Mouse (Mus musculus) heart, embryonic 10.5 days (tissue): ENCODE measurements around the gene Wfdc6a. TPM values are rescaled to one million over a fixed set of nuclear protein-coding genes. Genes with fewer than 3 reads are reported as not detected.
A peak's percentile ranks its signal among the peaks of the same experiment; 100 is the strongest.
"Not testable (repeated sequence)": the region's sequence is repeated elsewhere in the genome, so short reads cannot be mapped to it uniquely, and the experiment has no call there.

Experiments
- DNase-seq: peaks from one replicate; pipeline ENCODE4 v3.0.0-alpha.2; 2017; ENCODE audit warnings: low spot score
- H3K27ac ChIP-seq: fragments of 300-500 bp; sonication (generic); 2 replicates; pipeline ENCODE4 v1.5.1; 2016; ENCODE audit warnings: mild to moderate bottlenecking
- H3K27me3 ChIP-seq: fragments of 300-500 bp; sonication (generic); 2 replicates; pipeline ENCODE4 v1.6.1; 2016; ENCODE audit warnings: mild to moderate bottlenecking; ENCODE audit not compliant: poor library complexity, insufficient read depth, severe bottlenecking
- H3K36me3 ChIP-seq: fragments of 300-500 bp; sonication (generic); 2 replicates; pipeline ENCODE4 v1.6.1; 2016; ENCODE audit warnings: mild to moderate bottlenecking, moderate library complexity
- H3K4me1 ChIP-seq: fragments of 300-500 bp; sonication (generic); 2 replicates; pipeline ENCODE4 v1.6.1; 2016; ENCODE audit warnings: mild to moderate bottlenecking
- H3K4me3 ChIP-seq: fragments of 300-500 bp; sonication (generic); 2 replicates; pipeline ENCODE4 v1.5.1; 2016; ENCODE audit warnings: mild to moderate bottlenecking, moderate library complexity
- H3K9me3 ChIP-seq: fragments of 300-500 bp; sonication (generic); 2 replicates; pipeline ENCODE4 v1.6.1; 2016; ENCODE audit warnings: mild to moderate bottlenecking, moderate library complexity
- WGBS: fragments of 180-500 bp; shearing (Covaris S2); methylation state at CpG from one replicate; pipeline ENCODE4 v1.1.7; 2016; 5-methylcytosine and 5-hydroxymethylcytosine counted together
- polyA plus RNA-seq: library from polyadenylated mRNA; unstranded; fragments of >200 nt; fragmentation: Nextera tagmentation; extraction: Ambion mirVana; gene quantifications from 2 replicates; pipeline ENCODE4 v1.2.1, GENCODE M21; 2016

Wfdc6a gene
- not detected in 2 replicates for polyA plus RNA-seq

DNA sequence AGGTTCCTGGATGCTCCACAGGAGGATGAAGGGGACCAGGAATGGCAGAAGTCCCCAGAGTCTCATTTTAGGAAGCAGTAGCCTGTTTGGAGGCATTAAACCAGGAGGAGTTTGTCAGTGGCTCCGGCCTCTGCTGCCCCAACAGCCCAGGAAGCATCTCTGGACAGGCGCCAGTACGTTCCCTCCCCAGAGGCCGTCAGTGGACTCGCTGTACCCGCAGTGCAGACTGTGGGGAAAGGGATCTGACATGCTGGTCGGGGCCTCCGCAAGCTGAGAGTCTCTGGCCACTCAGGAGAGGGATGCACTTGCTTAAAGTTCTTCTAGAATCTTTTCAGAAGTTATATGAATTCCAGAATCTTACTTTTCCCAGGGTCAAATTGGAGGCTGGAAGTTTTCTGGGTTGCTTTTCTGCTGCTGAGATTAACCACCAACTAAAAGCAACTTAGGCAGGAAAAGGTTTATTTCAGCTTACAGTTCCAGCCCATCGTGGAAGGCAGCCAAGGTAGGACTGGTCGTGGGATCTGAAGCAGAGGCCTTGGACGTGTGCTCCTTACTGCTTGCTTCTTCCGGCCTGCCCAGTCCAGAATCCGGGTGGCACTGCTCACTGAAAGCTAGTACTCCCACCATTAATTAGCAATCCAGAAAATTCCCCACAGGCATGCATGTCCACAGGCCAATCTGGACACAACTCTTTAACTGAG is at the start of gene Wfdc6a:
Gene Wfdc6a, minus strand, starts transcription at position 423 of the 701 bp plus-strand sequence.
- not testable (repeated sequence) for H3K27ac ChIP-seq, H3K27me3 ChIP-seq, H3K36me3 ChIP-seq, DNase-seq, H3K4me3 ChIP-seq, H3K9me3 ChIP-seq, H3K4me1 ChIP-seq
- 73% methylated on average over 13 of the region's 13 CpGs for WGBS

DNA sequence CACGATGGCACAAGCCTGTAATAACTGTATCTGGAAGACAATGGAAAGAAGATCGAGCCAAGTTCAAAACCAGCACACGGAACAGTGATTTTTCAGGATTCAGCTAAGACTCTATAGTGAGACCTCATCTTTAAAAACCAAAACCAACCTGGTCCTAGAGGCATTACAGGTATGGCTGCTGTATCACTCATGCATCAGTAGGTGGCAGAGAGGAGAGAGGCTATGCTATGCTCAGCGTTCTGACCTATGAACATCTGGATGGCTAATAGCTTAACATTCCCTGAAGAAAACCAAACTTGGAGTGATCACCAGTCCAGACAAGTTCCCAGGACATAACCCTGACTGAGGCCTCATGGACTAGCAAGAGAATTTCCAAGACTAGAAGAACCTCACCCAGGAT is 36.5 kb upstream of the Wfdc6a start:
- H3K27ac ChIP-seq: no peak overlapping the region
- no peak overlapping the region for H3K4me3 ChIP-seq
- 72% methylated on average over 4 of the region's 4 CpGs for WGBS
- no peaks in the 10 kb centered on the region for H3K9me3 ChIP-seq
- no peaks in the 10 kb centered on the region for H3K27me3 ChIP-seq
- H3K4me1 ChIP-seq: no peaks in the 10 kb centered on the region
- DNase-seq: no peak
- no peaks in the 10 kb centered on the region for H3K36me3 ChIP-seq

DNA sequence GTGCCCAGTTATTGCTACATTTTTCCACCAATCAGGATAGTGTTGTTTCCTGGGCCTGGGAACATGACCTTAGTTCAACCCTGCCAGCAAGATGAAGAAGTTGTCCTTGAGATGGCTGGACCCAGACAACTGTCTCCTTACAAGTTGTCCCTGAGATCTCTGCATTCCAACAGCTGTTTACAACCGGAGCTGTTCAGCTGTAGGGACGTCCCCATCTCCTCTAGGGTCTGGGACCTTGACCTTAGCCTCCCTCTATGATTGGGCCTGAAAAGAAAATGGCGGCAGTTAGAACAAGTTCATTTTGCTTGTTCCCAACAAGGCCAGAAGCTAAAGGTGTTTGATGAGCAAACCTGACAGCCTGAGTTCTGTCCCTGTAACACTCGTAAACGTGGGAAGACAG is 33.8 kb upstream of the Wfdc6a start:
- no peaks in the 10 kb centered on the region for H3K4me1 ChIP-seq
- H3K36me3 ChIP-seq: no peaks in the 10 kb centered on the region
- H3K27ac ChIP-seq: no peak overlapping the region
- WGBS: 71% methylated on average over 5 of the region's 5 CpGs
- DNase-seq: peak; percentile 10
- H3K27me3 ChIP-seq: no peaks in the 10 kb centered on the region; the same call in 1 of the 2 replicates
- H3K9me3 ChIP-seq: no peaks in the 10 kb centered on the region
- no peak overlapping the region for H3K4me3 ChIP-seq

DNA sequence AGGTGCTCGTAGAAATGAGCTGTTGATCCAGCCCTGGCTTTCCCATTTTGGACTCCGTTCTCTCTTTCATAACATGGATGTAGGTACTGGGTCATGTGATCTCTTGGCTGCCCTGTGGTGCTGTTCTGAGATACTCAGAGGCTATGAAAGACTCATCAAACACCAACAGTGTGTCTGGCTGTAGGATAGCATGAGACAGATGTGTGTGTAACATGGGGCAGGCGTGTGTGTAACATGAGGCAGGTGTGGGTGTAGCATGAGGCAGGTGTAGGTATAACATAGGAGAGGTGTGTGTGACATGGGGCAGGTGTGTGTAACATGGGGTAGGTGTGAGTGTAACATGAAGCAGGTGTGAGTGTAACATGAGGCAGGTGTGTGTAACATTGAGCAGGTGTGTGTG is 30.1 kb upstream of the Wfdc6a start:
- no peaks in the 10 kb centered on the region for H3K4me1 ChIP-seq
- H3K36me3 ChIP-seq: no peaks in the 10 kb centered on the region
- H3K27ac ChIP-seq: no peak overlapping the region
- 80% methylated on average over 3 of the region's 3 CpGs for WGBS
- peak; percentile 68 for DNase-seq
- H3K4me3 ChIP-seq: no peak overlapping the region
- no peaks in the 10 kb centered on the region; the same call in 1 of the 2 replicates for H3K27me3 ChIP-seq
- no peaks in the 10 kb centered on the region for H3K9me3 ChIP-seq

DNA sequence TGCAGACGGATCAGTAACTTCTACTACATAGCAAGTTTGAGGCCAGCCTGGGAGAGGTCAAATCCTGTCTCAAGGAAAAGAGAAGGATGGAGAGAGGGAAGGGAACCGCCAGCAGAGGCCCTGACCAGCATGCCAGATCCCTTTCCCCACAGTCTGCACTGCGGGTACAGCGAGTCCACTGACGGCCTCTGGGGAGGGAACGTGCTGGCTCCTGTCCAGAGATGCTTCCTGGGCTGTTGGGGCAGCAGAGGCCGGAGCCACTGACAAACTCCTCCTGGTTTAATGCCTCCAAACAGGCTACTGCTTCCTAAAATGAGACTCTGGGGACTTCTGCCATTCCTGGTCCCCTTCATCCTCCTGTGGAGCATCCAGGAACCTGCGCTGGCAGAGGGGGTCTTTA is 28.2 kb upstream of the Wfdc6a start, which contains the start of the genes Wfdc6b and Wfdc8:
Gene Wfdc6b, plus strand, starts transcription at position 52 of the 400 bp plus-strand sequence.
Gene Wfdc8, minus strand, starts transcription at position 156 of the 400 bp plus-strand sequence.
- H3K4me1 ChIP-seq, H3K27ac ChIP-seq, H3K27me3 ChIP-seq, H3K36me3 ChIP-seq, H3K9me3 ChIP-seq, H3K4me3 ChIP-seq: not testable (repeated sequence)
- DNase-seq: peak; percentile 24
- 60% methylated on average over 8 of the region's 8 CpGs for WGBS

DNA sequence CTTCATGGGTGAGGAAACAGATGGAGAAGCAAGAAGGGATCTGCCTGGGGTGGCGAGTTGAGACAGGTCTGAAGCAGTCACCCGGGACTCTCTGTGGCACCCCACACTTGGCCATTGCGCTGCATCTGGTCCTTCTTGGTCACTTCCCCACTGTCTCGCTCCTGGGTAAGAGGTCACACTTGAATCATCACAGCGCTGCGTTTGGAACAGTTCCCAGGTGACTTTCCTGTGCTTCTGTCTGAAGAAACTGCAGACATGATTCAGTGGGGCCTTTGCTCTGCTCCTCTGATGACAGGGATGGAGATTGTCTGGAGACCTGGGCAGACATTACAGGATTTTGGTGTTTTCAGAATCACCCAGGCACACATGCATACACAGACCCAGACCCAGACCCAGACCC is 23.5 kb upstream of the Wfdc6a start:
- no peak for DNase-seq
- no peak overlapping the region for H3K4me3 ChIP-seq
- no peaks in the 10 kb centered on the region for H3K36me3 ChIP-seq
- no peaks in the 10 kb centered on the region; the same call in 1 of the 2 replicates for H3K27me3 ChIP-seq
- WGBS: 78% methylated on average over 6 of the region's 6 CpGs
- no peak overlapping the region for H3K27ac ChIP-seq
- H3K4me1 ChIP-seq: no peaks in the 10 kb centered on the region
- no peaks in the 10 kb centered on the region for H3K9me3 ChIP-seq

DNA sequence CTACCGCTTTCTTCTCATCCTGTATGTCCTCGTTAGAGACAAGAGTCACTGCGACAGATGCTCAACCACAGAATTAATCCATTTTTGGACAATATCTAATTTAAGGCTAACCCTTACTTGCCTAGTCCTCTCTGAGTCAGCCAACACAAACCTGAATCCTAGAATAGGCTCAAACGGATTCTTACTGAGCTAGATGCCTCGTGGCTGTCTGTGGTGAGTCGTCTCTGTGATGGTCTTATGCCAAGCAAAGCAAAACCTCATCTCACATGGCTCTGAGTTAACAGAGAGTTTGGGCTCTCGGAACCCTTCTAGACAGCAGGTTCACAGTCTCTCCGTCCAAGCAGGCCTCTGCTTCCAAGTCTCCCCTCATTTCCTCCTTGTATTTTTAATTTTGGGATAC is 19.2 kb upstream of the Wfdc6a start:
- 84% methylated on average over 8 of the region's 8 CpGs for whole genome bisulfite sequencing
- no peaks in the 10 kb centered on the region for H3K9me3 ChIP-seq
- no peaks in the 10 kb centered on the region for H3K4me1 ChIP-seq
- DNase-seq: no peak
- H3K27me3 ChIP-seq: no peaks in the 10 kb centered on the region
- no peak overlapping the region for H3K27ac ChIP-seq
- H3K4me3 ChIP-seq: no peak overlapping the region
- no peaks in the 10 kb centered on the region for H3K36me3 ChIP-seq

DNA sequence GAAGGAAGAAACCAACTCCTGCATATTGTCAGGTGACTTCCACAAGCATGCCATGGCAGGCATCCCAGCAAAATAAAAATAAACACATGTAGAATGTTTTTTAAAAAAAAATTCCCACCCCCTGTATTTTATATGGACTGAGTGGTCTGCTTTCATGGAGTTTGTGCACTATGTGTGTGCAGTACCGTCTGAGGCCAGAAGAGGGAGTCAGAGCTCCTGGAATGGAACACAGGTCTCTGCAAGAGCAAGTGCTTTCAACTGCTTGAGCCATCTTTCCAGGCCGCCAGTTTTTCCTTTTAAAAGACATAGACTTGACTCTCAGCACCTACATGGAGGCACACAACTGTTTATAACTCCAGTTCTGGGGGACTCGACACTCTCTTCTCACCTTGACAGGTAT is 18.2 kb upstream of the Wfdc6a start:
- no peaks in the 10 kb centered on the region for H3K27me3 ChIP-seq
- no peak overlapping the region for H3K27ac ChIP-seq
- H3K36me3 ChIP-seq: no peaks in the 10 kb centered on the region
- H3K4me1 ChIP-seq: no peaks in the 10 kb centered on the region
- no peak for DNase-seq
- H3K4me3 ChIP-seq: no peak overlapping the region
- H3K9me3 ChIP-seq: no peaks in the 10 kb centered on the region
- 80% methylated on average over 3 of the region's 3 CpGs for WGBS

DNA sequence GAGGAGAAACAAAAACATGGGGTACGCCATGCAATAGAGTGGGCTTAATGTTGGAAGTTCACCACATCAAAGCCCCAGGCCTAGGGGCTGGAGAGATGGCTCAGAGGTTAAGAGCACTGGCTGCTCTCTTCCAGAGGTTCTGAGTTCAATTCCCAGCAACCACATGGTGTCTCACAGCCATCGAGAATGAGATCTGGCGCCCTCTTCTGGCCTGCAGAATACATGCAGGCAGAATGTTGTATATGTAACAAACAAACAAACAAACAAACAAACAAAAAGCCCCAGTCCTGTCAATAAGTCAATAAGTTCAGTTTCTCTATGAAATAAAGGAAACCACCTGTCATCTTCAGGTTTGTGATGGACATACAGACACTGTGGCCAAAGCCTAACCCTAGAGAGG is 14.9 kb upstream of the Wfdc6a start:
- DNase-seq: no peak
- Histone ChIP-seq H3K4me1 (no peaks in the 10 kb centered on the region), H3K4me3 (no peak overlapping the region), H3K36me3 (no peaks in the 10 kb centered on the region), H3K27me3 (no peaks in the 10 kb centered on the region), H3K9me3 (no peaks in the 10 kb centered on the region), H3K27ac (no peak overlapping the region)
- whole genome bisulfite sequencing: 66% methylated on average over 3 of the region's 3 CpGs

DNA sequence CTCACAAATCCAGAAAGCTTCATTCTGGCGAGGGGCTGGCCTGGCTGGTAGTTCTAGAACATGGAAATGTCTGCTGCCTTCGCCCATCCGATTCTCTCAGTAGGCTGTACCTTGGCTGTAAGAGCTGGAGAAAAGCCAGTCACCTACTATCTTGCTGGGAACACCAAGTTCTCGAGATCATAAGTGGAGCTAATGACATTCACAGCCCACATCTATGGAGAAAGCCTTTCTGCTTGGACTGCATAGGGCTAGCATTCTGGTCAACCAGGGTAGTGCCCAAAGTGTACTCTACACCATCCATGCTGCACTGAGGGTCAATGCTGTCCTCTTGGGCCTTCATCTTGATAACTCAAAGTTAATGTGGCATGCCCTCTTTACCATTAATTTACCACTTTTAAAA is 8.2 kb upstream of the Wfdc6a start, which contains the start of gene Eppin:
Gene Eppin, minus strand, starts transcription at position 101 of the 400 bp plus-strand sequence.
- 70% methylated on average over 4 of the region's 4 CpGs for WGBS
- Histone ChIP-seq H3K9me3 (no peaks in the 10 kb centered on the region), H3K27me3 (no peaks in the 10 kb centered on the region), H3K36me3 (no peaks in the 10 kb centered on the region), H3K27ac (no peak within 1 kb of the TSS), H3K4me1 (no peaks in the 10 kb centered on the region), H3K4me3 (no peak within 1 kb of the TSS)
- DNase-seq: no peak

DNA sequence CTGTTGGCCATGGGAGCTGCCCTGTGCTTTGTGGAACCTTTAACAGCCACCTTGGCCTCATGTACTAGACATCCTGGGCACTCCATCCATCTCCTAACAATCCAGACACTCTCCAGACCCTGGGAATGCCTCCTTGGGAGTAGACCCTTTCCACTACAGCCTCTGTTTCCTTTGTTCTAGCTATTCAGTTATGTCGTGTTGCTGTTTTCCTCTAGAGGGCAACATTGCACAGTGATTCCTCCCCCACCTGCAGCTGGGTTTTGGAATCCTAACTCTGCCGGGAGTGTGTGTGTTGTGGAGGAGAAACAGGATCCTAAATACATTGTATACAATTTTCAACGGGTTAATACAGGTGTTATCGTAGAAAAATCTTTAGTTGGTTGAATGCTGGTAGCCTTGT is 6.8 kb upstream of the Wfdc6a start:
- Histone ChIP-seq H3K9me3 (no peaks in the 10 kb centered on the region), H3K4me1 (no peaks in the 10 kb centered on the region), H3K36me3 (no peaks in the 10 kb centered on the region), H3K27me3 (no peaks in the 10 kb centered on the region), H3K27ac (no peak overlapping the region), H3K4me3 (no peak overlapping the region)
- 10% methylated on average over 4 of the region's 4 CpGs for WGBS
- no peak for DNase-seq

DNA sequence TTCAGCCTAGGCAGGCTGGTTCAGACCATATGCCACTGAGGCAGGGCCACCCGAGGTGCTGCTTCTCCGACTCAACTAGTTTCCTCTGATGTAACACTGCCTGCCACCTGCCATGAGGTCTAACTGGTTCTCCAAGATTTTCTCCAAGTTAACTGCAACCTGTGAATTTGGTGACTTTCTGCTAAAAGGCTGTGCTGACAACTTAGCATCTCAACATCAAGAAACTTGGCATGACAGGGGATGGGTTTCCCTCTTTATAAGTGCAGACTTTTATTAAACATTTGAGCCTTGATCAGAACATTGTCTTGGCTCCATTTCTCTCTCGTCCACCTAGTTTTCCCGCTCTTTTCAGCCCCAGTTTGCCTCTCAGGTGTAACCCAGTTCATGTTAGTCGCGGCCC is 11.9 kb downstream of the Wfdc6a start, which contains the start of gene Spint3:
Gene Spint3, minus strand, starts transcription at position 101 of the 400 bp plus-strand sequence.
- 71% methylated on average over 6 of the region's 6 CpGs for WGBS
- H3K36me3 ChIP-seq, H3K4me1 ChIP-seq, DNase-seq, H3K4me3 ChIP-seq, H3K9me3 ChIP-seq, H3K27ac ChIP-seq, H3K27me3 ChIP-seq: not testable (repeated sequence)

DNA sequence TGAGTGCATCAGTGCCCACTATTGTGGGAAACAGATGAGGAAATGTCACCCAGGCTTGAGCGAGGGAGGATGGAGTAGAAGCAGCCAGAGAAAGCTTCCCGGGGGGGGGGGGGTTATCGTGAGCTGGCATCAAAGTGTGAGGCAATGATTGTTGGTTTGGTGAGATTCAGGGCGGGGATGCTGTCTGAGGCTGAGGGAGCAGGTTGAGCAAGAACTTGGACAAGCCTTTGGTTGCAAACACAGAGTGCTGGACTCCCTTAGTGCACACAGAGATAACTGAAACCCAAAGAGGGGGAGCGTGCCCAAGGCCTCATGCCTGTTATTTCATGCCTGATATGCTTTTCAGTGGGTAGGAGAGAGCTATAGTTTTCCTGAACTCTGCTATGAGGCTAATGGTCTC is 17.8 kb downstream of the Wfdc6a start:
- H3K4me1 ChIP-seq: peaks cover 17% of the 10 kb centered on the region
- peaks cover 24% of the 10 kb centered on the region for H3K27me3 ChIP-seq
- H3K27ac ChIP-seq: no peak overlapping the region
- H3K36me3 ChIP-seq: no peaks in the 10 kb centered on the region
- WGBS: 83% methylated on average over 5 of the region's 5 CpGs
- H3K4me3 ChIP-seq: no peak overlapping the region
- no peak for DNase-seq
- no peaks in the 10 kb centered on the region for H3K9me3 ChIP-seq

DNA sequence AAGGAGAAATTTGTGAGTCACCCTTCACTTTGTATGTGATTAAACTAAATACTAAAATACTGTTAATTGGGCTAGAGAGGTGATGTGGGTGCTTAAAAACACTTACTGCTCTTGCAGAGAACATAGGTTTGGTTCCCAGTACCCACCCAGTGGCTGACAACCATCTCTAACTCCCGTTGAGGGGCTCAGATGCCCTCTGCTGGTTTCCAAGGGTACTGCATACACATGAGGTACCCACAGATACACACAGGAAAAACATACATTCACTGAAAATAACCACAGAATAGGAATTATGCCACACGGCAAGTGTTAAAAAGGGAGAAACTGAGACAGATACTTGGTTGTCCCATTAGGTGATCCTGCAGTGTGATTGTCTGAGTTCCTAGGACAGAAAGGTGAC is 18.2 kb downstream of the Wfdc6a start:
- peaks cover 29% of the 10 kb centered on the region for H3K27me3 ChIP-seq
- 83% methylated on average over 2 of the region's 2 CpGs for WGBS
- H3K9me3 ChIP-seq: no peaks in the 10 kb centered on the region
- no peak overlapping the region for H3K27ac ChIP-seq
- H3K36me3 ChIP-seq: no peaks in the 10 kb centered on the region
- H3K4me1 ChIP-seq: peaks cover 21% of the 10 kb centered on the region
- H3K4me3 ChIP-seq: no peak overlapping the region
- DNase-seq: no peak
